Mouse (Mus musculus) layer of hippocampus, adult 18-20 months (tissue): Measurements from ENCODE around the gene Tjp1. TPM values are rescaled to one million over a fixed set of nuclear protein-coding genes. Genes with fewer than 3 reads are reported as not detected.

Experiments
- DNase-seq, 2 experiments: peaks; one replicate each; pipeline ENCODE4 v3.0.0; 2022; ENCODE audit warnings: low spot score in 2 of 2
- total RNA-seq, 2 experiments: library from RNA; stranded (reverse); gene quantifications; 2 replicates each; pipeline ENCODE4 v1.2.3; 2021

Tjp1 gene
- total RNA-seq, 2 experiments from 2014 or later, result 128 to 151 TPM

- DNase-seq, result peak; percentile 61 to 92
Observed at GRCm38 (mm10) chr7:65436921-65437320, 90.7 kb downstream of the Tjp1 start.

- DNase-seq, result no peak
Observed at GRCm38 (mm10) chr7:65431018-65431695, 96.4 kb downstream of the Tjp1 start.

DNA sequence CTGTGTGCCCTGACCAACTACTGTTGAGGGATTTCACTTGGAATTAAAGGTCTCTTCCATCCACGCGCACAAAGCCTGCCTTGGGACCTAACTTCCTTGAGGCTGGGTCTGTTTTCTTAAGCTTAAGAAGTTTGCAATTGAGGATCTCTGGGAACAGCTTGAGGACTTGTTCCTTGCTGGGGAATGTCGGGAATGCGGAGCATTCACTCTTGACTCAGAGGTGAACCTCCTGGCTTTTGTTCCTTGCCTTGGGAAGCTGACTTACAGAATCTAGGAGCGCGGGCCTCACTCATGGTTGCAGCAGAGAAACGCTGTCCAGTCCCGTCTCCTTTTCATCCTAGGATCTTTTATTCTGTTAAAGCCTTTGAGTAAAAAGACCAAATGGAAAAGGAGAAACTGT is 97.2 kb downstream of the Tjp1 start:
- DNase-seq, result no peak

DNA sequence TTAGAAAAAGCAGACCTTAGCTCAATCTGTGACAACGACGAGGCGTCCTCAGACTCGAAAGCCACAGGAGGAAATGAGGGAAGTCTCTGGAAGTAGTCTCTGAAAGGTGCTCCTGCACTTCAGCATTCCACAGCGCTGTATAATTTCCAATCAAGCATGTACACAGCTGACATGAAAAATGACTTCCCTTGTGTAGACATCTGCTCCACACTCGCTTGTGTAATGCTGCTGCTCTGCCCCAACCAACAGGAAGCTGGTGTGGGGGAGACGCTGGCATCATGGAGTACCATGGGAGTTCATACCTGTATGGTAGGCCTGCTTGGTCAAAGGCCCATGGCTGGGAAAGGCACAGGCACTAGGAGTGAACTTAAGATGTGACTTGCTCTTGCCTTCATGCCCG is 103.1 kb downstream of the Tjp1 start:
- no peak for DNase-seq

DNA sequence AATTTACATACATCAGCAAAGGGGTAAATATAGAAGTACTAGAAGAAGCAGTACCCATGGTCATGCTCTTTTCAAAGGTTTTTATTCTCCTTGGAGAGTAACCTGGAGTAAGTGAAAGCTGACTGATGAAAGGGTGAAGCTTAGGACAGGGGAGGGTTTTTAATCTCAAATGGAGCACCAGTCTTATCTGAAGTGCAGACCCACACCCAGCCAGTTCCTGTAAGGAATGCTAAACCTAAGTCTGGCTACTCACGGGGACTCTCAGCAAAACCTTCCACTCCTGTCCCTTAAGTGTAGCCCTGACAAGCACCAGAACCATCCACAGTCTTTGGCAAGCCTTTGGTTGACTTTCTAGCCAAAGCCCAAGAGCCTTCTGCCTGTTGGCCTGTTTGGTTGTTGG is 105.1 kb downstream of the Tjp1 start:
- no peak for DNase-seq

DNA sequence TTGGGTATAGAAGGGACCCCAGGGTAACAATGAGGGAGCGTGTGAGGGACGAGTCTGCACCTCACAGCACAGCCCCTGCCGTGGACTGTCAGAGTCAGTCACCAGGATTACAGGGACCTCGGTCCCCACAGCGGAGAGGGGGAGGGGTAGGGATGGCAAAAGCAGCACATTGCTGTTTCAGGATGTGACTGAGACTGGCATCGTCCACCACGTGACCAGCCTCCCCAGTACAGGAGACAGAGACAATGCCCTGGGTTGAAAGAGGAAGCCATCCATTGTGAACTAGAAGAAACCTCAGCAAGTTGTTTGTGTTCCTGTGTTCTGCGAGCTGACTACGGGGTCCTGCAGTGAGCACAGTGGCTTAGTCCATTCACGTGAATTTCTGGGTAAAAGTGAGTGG is 106.1 kb downstream of the Tjp1 start:
- DNase-seq, result peak in 1 of 2 experiments; percentile 61

DNA sequence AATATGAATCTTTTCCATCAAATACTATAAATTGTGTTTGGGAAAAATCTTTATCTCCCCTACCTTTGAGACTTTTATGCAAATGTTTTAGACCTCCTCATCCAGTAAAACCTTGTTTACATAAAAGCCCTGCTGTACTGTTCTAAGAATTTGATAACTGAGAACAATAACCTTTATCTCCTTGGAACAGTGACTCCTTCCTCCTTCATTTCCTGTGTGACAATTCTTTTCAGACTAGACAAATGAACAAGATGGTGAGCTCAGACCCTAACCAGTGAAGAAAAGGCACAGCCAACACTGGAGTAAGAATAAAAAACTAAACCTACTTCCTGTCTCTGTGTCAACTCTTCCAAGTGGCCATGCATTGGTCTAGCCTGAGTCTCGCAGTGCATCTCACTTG is 107.7 kb downstream of the Tjp1 start:
- no peak for DNase-seq

GRCm38 (mm10) chr7:65419012-65419411 is 108.6 kb downstream of the Tjp1 start:
- DNase-seq, result no peak

DNA sequence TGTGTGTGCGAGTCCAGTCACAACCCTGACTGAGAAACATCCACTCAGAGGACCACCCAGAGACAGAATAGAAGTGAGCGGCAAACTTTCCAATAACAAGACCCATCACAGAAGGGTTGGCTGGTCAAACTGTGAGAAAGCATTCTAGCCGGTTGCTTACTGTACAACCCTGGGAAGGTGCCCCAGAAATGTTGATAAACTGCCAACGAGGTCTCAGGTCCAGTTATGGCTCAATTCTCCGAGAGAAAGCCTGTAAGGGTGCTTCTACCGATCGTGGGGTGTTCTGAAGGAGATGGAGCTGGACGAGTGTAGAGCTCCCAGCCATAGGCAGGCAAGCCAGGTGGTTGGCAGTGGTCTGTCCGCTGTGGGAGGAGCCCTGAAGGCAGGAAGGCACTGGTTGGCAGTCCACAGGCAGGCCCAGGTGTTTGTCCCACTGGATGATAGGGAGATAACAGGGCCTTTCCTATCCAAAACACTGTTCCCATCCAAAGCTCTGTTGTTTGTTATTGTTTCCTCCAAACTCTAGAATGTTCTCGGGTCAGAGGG is 109.1 kb downstream of the Tjp1 start:
- no peak for DNase-seq

DNA sequence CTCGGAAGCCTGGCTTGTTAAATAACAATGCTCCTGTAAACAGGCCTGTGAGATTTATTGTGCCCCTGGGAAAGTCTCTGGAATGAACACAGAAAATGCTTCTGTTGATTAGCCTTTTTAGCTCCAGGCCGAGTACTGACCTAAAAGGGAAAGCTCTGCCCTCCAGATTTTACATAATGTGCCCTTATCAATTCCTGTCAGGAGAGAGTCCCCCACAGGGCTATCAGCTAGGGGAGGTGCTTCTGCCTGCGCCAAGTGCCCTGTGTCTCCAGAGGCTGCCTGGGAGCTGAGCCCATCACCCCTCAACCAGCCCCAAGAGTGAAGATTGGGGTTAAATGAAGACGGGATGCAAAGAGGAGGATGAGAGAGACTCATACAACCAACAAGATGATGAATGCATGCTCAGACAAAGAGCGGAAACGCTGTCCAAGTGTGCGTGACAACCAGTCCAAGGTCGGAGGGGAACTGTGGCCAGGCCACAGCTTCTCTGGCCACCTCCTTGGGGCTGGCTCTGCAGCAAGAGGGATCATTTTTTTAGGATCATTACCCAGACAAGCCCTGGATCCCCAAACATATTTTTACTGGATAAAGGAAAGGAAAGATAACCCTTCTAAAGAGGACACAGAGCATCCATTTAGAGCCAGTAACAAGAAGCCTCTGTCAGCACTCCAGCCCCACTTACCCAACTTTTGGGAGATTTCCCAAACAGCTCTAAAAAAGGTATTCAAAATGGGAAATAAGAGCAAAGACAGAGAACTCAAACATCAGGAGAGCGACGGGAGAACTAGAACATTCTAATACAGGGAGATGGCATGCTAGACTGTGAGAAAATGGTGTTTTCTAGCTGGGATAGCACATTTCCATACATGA is 110.1 kb downstream of the Tjp1 start:
- DNase-seq, result no peak

DNA sequence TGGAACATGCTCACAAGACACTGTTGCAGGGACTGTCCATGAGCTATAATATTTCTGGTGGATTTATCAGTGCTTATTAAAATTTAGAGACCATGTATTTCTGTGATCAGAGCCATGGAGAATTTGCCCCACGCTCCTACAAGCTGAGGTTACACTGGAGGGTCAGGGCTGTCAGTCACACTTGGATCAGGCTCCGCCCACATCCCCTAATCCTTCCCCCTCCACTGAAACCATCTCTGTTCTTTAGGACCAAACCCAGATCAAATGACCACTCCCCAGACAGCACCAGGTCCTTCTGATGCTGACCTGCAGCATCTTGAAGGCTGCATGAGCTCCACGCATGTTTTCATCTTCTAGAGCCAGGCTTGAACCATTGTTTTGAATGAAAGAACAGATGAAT is 111.1 kb downstream of the Tjp1 start:
- DNase-seq, result no peak

GRCm38 (mm10) chr7:65413946-65414945 is 113.3 kb downstream of the Tjp1 start:
- DNase-seq, result no peak

- no peak for DNase-seq
Observed at GRCm38 (mm10) chr7:65410668-65411067, 116.9 kb downstream of the Tjp1 start.

DNA sequence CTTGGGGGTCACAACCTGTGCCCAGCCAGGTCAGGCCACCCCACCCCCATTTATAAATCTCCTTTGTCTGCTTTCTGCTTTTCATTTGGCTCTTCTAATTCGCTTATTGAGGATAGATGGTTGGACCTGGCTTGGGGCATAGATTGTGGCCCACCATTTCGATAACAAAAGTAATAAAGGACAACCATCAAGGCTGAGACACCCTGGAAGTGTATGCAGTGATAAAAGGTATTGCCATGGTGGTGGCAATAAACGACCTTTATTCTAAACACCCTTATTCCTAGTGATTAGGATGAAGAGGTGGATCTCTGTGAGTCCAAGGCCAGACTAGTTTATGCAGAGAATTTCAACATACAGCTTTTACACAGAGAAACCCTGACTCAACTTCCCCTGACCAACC is 121.2 kb downstream of the Tjp1 start:
- DNase-seq, result no peak

DNA sequence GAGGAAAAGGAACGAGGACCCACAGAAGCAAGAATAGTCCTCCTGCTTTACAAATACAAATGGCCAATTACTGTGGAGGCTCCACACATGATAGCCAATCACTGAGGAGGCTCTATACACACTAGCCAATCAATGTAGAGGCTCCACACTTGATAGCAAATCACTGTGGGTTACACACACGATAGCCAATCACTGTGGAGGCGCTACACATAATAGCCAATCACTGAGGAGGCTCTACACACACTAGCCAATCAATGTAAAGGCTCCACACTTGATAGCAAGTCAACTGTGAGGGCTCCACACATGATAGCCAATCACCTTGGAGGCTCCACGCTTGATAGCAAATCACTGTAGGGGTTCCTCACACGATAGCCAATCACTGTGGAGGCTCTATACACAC is 125.1 kb downstream of the Tjp1 start:
- no peak for DNase-seq

- DNase-seq, result no peak
Observed at GRCm38 (mm10) chr7:65401622-65402021, 126.0 kb downstream of the Tjp1 start.

- no peak for DNase-seq
Observed at GRCm38 (mm10) chr7:65395891-65396290, 131.7 kb downstream of the Tjp1 start.

GRCm38 (mm10) chr7:65395166-65395565 is 132.4 kb downstream of the Tjp1 start:
- DNase-seq, result no peak

DNA sequence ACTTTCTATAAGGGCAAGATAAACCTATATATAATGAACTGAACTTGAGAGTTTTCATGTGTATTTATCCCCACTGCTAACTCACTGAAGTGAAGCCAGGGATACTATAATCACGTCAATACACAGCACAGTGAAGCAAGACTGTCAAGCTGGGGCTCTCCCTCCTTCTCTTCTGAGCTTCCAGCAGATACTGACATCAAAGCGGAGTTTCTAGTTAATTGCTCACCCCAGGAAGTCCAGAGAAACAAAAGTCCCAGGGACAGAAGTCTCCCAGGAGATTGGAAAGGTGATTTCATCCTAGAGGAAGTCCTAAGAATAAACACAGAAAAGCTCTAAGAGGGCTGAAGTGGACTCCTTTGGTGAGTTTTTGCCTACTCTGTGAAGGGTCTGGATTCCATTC is 132.9 kb downstream of the Tjp1 start:
- DNase-seq, result no peak

GRCm38 (mm10) chr7:65393704-65394452 is 133.7 kb downstream of the Tjp1 start:
- no peak for DNase-seq
